Mouse (Mus musculus) testis, adult 2 months (tissue): Measurements from ENCODE around the gene Fbxl14. TPM values are rescaled to one million over a fixed set of nuclear protein-coding genes. Genes with fewer than 3 reads are reported as not detected.
"Not testable (repeated sequence)": the region's sequence is repeated elsewhere in the genome, so short reads cannot be mapped to it uniquely, and the experiment has no call there.

Experiments
- H3K27ac ChIP-seq: fragments of 200-500 bp; 2 replicates; pipeline ENCODE4 v1.5.1; 2012; ENCODE audit warnings: low read depth, low read length; ENCODE audit not compliant: control insufficient read depth, insufficient read depth
- H3K27me3 ChIP-seq: fragments of 200-500 bp; 2 replicates; pipeline ENCODE4 v1.6.1; 2012; ENCODE audit warnings: mild to moderate bottlenecking, low read length, moderate library complexity; ENCODE audit not compliant: control insufficient read depth, insufficient read depth
- H3K36me3 ChIP-seq: fragments of 200-500 bp; 2 replicates; pipeline ENCODE4 v1.6.1; 2012; ENCODE audit warnings: mild to moderate bottlenecking, low read length; ENCODE audit not compliant: control insufficient read depth, insufficient read depth
- H3K4me1 ChIP-seq: fragments of 200-500 bp; 2 replicates; pipeline ENCODE4 v1.6.1; 2012; ENCODE audit warnings: low read length; ENCODE audit not compliant: control insufficient read depth, insufficient read depth
- H3K4me3 ChIP-seq: fragments of 200-500 bp; 2 replicates; pipeline ENCODE4 v1.5.1; 2012; ENCODE audit warnings: low read depth, mild to moderate bottlenecking, low read length, moderate library complexity, mixed read lengths; ENCODE audit not compliant: control insufficient read depth
- CTCF ChIP-seq: fragments of 200-500 bp; IDR thresholded peaks from 2 replicates; pipeline ENCODE4 v1.5.1; 2012; ENCODE audit warnings: low read depth, mild to moderate bottlenecking, inconsistent platforms, low read length, moderate library complexity; ENCODE audit not compliant: control insufficient read depth, insufficient read depth, insufficient replicate concordance
- POLR2A ChIP-seq: fragments of 200-500 bp; IDR thresholded peaks from 2 replicates; pipeline ENCODE4 v1.6.1; 2012; ENCODE audit warnings: low read depth, mild to moderate bottlenecking, inconsistent platforms, low read length, moderate library complexity; ENCODE audit not compliant: control insufficient read depth
- polyA plus RNA-seq: library from polyadenylated mRNA; depleted of rRNA; stranded (reverse); fragments of >200 nt; gene quantifications from 2 replicates; pipeline ENCODE4 v1.2.3, GENCODE M21; 2012; rRNA removed

Fbxl14 gene
- polyA plus RNA-seq, result 21.6 and 21.8 TPM in 2 replicates

GRCm38 (mm10) chr6:119479343-119479875 lies at the start of gene Fbxl14:
Gene Fbxl14 (plus strand): TSS chr6:119479668.
- TF ChIP-seq CTCF, result no peak
- no peak for TF ChIP-seq POLR2A
- no peaks in the 10 kb centered on the region for H3K27me3 ChIP-seq
- peaks cover 17% of the 10 kb centered on the region for H3K4me1 ChIP-seq
- H3K27ac ChIP-seq, result peak within 1 kb of the TSS; percentile 90
- H3K4me3 ChIP-seq, result peak within 1 kb of the TSS; percentile 85
- H3K36me3 ChIP-seq, result no peaks in the 10 kb centered on the region

GRCm38 (mm10) chr6:119430508-119430907 lies 49.0 kb upstream of the Fbxl14 start:
- Histone ChIP-seq H3K27ac (no peak overlapping the region), H3K36me3 (no peaks in the 10 kb centered on the region; the same call in 1 of the 2 replicates), H3K4me1 (no peaks in the 10 kb centered on the region), H3K4me3 (no peak overlapping the region), H3K27me3 (no peaks in the 10 kb centered on the region)
- no peak; the same call in 1 of the 2 replicates for TF ChIP-seq CTCF

- H3K4me1 ChIP-seq, result no peaks in the 10 kb centered on the region
- TF ChIP-seq POLR2A (no peak), CTCF (no peak)
- H3K36me3 ChIP-seq, result no peaks in the 10 kb centered on the region; the same call in 1 of the 2 replicates
- no peaks in the 10 kb centered on the region for H3K27me3 ChIP-seq
- no peak overlapping the region for H3K27ac ChIP-seq
- H3K4me3 ChIP-seq, result no peak overlapping the region
Measured at GRCm38 (mm10) chr6:119431751-119432324, 47.6 kb upstream of the Fbxl14 start.

- no peak for TF ChIP-seq CTCF
- TF ChIP-seq POLR2A, result no peak
- Histone ChIP-seq H3K4me3 (no peak overlapping the region), H3K4me1 (no peaks in the 10 kb centered on the region), H3K27ac (no peak overlapping the region), H3K36me3 (no peaks in the 10 kb centered on the region; the same call in 1 of the 2 replicates), H3K27me3 (no peaks in the 10 kb centered on the region)
Measured at GRCm38 (mm10) chr6:119434394-119434793, 45.1 kb upstream of the Fbxl14 start.

GRCm38 (mm10) chr6:119437894-119438761 lies 41.3 kb upstream of the Fbxl14 start:
- H3K27me3 ChIP-seq, result no peaks in the 10 kb centered on the region
- no peaks in the 10 kb centered on the region; the same call in 1 of the 2 replicates for H3K36me3 ChIP-seq
- no peak for TF ChIP-seq CTCF
- TF ChIP-seq POLR2A, result no peak
- H3K4me1 ChIP-seq, result no peaks in the 10 kb centered on the region
- H3K27ac ChIP-seq, result no peak overlapping the region
- no peak overlapping the region for H3K4me3 ChIP-seq

- not testable (repeated sequence) for H3K27ac ChIP-seq
Measured at GRCm38 (mm10) chr6:119442729-119443128, 36.7 kb upstream of the Fbxl14 start.

GRCm38 (mm10) chr6:119443742-119444645 lies 35.5 kb upstream of the Fbxl14 start:
- H3K4me1 ChIP-seq, result peaks cover 13% of the 10 kb centered on the region
- no peaks in the 10 kb centered on the region for H3K27me3 ChIP-seq
- TF ChIP-seq POLR2A (no peak), CTCF (peak; percentile 89)
- H3K36me3 ChIP-seq, result no peaks in the 10 kb centered on the region
- H3K4me3 ChIP-seq, result no peak overlapping the region
- H3K27ac ChIP-seq, result no peak overlapping the region

More at GRCm38 (mm10) chr6:119442729-119443128, 36.7 kb upstream of the Fbxl14 start:
- H3K4me3 ChIP-seq, H3K27me3 ChIP-seq, H3K4me1 ChIP-seq, H3K36me3 ChIP-seq: not testable (repeated sequence)
- peak; percentile 58; the same call in 1 of the 2 replicates for TF ChIP-seq CTCF
